Mouse (Mus musculus) stomach, postnatal 0 days (tissue): ENCODE data around the gene Alkbh1.

Source experiments
- CTCF ChIP-seq: IDR thresholded peaks from 2 replicates; pipeline ENCODE4 v1.5.1; 2016; ENCODE audit warnings: antibody characterized with exemption, low read depth, mild to moderate bottlenecking, moderate library complexity
- EP300 ChIP-seq: optimal IDR thresholded peaks from 2 replicates; pipeline ENCODE3; 2016; ENCODE audit warnings: antibody characterized with exemption

DNA sequence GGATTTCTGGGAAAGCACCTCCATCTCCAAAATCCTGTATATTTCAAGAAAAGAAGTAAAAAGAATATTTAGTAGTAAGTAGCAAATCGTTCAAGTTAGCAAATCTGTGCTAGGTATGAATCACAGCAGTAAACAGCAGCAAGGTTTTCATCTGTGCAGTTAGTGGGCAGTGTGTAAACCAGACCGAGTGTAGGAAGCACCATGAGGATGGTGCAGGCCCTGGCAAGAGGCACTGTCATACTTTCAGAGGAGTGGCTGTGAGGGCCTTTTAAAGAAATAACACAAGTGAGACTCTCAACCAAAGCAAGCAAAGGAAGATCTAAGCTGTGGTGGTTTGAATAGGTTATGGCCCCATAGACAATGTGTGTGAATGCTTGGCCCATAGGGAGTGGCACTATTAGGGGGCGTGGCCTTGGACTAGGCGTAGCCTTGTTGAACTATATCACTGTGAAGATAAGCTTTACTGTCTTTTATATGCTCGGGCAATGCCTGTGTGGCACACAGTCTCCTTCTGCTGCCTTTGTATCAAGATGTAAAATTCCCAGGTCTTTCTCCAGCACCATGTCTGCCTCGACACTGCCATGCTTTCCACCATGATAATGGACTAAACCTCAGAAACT, 21.0 kb upstream of the Alkbh1 start:
- TF ChIP-seq CTCF (no peak), EP300 (no peak)
